Mouse (Mus musculus): ENCODE measurements around the gene Plekha5.

Gene Plekha5

DNA sequence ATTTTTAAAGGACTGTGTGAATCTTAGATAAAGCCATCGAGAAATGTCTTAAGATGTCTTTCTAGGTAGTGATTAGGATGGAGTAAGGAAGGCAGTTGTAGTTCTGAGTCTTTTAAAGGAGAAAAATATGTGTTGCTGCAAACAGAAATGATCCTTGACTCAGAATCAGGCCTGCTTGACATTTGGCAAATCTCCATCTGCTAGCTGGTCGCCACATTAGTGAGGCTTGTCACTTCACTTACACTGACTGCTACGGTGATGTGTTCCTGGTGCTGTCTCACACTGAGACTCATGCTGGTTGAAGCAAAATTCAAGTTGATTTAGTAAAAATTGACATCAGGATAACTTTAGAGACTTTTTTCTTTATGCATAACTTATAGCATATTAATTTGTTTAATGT, 32.0 kb downstream of the Plekha5 start:
- DNase-seq (ENCODE audit: low spot score), result no peak

DNA sequence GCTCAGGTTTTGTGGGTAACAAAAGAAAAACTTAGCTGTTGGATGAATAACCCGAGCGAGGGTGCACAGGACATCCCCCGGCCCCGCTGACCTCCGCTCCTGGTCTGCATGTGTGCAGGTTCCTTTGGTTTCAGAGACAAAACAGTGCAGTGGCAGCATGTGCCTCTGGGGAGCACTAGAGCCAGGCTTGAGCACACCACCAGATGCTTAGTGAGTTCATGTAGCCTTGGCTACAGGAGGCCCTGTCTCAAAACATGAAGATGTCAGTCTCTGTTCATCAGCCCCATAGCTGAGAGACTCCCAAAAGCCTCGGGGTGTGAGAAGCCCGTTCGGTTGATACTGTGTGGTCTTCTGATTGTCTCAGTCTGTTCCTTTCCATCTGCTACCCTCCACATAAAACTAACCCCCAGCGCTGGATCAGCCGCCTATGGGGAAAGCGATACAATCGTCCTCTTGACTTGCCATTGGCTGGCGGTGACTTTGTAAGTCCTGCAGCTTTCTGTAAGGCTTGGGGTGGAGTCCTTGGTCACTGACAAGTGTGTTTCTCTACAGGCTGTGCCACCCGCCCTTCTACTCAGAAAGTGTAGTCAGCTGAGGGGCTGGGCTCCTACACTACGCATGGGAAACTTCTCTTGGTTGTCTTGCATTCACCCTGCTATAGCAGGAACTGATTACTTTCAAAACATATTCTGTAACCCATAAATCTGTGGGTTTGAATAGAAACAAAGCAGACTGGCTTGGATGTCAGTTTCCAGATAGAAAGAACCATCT, 32.7 kb downstream of the Plekha5 start:
- DNase-seq (ENCODE audit: low spot score), result no peak

DNA sequence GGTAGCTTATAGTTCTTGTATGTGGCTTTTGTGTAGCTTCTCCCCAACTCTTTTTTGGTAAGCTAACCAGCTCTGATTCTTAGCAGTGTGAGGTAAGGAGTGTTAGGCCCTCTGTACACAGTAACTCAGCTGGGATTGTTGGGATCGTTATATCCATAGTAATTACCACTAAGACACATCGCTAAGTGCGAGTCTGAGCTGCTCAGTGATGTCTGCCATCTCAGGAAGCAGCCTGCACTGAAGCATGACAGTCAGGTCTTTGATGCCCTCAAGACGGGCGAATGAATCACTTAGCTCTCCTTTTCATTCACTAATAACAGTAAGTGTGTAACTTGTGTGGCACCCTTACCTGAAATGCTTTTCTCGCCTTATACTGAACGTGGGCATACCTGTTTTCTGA, 36.5 kb downstream of the Plekha5 start:
- no peak for DNase-seq (ENCODE audit: low spot score)

DNA sequence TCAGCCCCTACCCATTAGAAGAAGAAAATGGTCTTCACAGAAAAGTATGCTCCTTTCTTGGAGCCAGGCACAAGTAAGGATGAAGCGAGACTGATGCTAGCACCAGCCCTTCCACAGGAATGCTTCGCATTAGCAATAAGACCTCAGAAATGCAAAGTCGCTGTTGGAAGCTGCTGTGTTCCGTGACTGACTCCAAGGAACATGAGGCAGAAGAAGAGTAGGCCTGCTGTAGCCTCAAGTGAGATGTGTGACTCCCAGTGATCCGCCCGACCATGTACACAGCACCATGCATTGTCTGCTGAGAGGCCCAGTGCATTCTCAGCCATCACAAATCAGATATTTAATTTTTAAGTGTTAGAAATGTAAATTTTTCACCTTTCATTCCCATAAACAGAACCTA, 41.0 kb downstream of the Plekha5 start:
- no peak for DNase-seq (ENCODE audit: low spot score)

DNA sequence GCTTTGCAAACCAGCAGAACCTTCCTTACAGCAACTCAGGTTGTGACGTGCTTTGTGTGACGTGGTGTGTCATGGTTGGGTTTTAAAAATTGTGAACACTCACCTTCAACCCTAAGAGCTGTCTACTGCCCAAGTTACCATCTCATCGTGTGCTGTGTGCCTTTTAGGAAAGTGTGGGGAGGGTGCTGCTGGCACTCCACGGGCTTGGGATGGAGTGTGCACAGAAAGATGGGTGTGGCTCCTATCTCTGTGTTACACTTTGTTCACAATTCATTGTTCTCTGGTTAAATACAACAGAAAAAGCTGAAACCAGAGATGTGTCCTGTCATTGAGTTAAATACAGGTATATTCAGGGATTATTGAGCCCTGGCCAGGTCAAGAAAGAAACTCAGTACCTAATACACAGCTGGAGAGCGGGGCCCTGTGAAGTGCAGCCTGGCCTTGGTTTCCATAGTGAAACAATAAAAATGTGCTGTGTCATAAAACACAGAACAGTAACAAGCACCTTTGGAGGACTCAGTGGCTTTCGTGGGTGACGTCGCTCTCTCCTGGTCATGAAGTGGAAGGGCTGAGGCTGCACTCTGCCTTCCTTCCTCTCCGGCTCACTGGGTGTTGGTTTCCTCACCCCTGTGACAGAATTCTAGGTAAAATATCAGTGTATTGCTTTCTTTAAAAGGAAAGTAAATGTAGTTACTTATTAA, 42.2 kb downstream of the Plekha5 start:
- peak; percentile 14 for DNase-seq (ENCODE audit: low spot score)

DNA sequence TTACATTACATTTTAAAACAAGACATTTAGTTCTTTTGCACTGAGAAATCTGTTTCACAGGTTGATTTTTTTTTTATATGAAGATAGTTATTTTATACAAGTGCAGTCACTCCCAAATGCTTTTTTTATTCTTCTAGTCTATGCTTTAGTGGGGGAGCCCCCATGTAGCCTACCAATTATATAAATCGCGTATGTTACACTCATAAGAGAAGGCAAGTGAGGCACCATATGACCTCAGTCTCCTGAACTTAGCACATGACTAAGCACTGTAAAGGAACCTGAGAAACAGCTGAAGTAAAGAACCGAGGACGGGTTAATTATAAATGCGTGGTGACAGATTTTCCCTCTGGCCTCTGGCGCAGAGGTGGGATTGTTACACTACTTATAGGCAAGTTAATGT, 43.0 kb downstream of the Plekha5 start:
- no peak for DNase-seq (ENCODE audit: low spot score)

DNA sequence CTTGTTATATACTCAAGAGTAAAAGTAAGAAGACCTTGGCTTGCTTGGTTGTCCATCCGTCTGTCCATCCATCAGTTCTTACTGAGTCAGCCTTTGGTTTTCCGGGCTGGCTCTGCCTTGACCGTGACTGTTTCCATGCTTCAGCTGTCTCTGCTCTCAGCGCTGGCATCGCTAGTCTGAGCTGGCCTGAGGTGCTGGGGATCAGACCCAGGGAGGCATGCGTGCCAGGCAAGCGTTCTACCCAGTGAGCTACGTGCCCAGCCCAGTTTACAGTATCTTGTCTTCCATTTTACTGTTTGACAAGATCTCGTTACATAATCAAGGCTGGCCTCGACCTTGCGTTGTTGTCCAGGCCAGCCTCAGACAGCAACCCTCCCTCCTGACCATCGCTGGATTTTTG, 44.0 kb downstream of the Plekha5 start:
- no peak for DNase-seq (ENCODE audit: low spot score)

DNA sequence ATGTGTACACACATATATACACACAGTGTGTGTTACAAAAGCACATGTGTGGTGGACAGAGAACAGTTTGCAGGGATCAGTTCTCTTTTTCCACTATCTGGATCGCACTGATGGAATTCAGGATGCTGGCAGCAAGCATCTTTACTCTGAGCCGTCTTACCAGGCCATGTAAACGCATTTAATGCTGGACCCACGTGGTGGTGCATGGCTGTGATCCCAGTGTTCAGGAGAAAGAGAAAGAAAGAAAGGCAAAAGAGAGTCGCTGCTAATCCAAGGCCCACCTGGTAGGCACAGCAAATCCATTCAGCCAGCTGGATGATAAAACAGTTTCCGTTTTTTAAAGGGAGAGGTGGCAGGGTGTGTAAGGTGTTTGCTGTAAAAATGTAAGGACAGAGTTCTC, 45.9 kb downstream of the Plekha5 start:
- no peak for DNase-seq (ENCODE audit: low spot score)

DNA sequence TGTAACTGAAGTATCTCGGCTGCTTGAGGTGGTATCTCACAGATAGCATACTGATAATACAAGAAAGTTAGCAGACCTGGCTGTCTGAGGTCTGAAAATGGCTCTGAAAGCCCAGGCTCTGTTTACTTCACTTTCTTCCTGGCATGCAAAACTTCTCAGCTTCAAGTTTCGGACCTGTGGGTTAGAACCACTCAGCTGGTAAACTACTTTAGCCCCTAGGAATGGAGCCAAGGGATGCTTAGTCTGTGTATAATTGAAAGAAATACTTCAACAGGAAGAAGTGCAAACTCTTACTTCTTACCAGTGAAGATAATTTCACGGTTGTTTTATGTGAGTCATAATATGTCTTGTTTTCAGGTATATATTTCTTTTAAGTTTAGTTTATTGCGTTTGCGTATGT, 47.9 kb downstream of the Plekha5 start:
- no peak for DNase-seq (ENCODE audit: low spot score)

DNA sequence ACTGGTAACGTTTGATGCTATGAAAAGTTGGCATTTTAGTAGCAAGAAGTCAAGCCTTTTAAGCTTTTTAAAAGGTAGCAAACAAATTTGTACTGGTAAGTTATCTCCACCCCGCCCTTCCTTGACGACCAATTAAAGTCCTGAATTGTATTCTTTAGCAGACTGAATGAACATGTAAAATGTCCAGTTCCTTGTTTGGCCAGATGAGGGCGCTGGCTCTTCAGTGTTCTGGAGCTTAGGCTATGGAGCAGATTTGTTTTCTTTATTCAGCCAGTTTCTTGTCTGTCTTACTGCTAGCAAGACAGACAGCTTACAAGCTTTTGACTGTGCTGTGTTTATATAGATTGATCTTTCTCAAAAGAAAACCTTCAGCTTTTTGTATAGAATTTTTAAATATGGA, 48.5 kb downstream of the Plekha5 start:
- DNase-seq (ENCODE audit: low spot score), result peak; percentile 57

DNA sequence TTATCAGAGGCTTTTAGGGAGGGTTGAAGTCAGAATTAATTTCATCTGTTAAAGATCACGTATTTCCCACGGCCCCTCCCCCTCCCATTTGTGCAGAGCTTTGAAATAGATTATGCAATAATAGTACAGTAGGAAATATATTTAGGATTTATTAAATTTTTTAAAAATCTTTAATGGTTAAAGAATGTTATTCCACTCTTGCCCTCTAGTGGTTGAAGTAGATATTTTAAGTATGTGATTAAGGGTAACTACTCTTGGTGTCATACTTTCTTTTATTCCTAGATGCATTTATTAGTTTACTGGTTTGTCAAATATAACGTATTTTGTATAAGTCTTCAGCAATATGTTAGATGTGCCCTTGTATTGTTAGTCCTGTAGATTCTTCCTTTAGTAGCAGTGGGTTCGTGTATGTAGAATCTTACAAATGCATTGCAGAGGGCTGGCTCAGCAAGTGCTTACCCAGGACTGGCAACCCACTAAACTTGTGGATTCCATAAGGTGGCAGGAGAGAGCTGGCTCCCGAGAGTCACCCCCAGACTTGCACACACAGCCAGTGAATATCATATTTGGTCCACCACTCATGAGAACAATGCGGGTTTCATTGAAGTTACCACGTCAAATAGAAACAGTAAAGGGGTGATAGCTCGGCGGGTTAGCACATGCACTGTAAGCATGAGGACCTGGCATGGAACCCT, 51.7 kb downstream of the Plekha5 start:
- peak; percentile 11 for DNase-seq (ENCODE audit: low spot score)

DNA sequence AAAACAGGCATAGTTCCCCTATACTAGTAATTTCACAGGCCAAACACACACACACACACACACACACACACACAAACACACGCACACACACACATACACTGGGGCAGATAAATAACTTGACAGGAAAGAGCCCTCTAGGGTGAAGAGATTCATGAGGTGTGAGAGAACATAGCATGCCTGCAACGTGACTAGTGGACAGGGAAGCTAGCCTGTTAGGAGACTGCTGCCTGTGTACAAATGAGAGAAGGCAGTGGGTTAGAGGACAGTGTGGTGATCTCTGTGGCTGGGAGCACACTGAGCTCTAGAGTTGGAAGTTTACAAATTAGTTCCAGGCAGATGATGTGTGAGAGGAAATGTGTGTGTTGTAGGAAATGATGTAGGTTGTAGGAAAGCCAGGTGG, 53.1 kb downstream of the Plekha5 start:
- DNase-seq (ENCODE audit: low spot score), result no peak

DNA sequence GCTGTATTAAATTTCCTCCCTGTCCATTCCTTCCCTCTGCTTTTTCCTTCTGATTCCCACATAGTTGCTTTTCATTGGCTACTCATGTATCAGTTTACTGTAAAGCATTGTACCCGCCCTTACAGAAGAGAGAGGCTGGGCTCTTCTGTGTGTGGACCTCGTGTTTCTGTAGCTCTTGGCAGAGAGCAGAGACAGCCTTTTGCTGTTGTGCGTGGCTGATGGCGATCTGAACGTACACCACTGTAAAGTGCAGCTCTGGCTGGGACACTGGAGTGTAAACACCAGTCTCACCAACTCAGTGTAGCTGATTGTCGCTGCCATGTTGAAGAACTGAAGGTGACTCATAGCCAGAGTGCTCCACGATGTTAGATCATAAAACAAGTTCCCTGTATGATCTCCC, 54.2 kb downstream of the Plekha5 start:
- DNase-seq (ENCODE audit: low spot score), result no peak

DNA sequence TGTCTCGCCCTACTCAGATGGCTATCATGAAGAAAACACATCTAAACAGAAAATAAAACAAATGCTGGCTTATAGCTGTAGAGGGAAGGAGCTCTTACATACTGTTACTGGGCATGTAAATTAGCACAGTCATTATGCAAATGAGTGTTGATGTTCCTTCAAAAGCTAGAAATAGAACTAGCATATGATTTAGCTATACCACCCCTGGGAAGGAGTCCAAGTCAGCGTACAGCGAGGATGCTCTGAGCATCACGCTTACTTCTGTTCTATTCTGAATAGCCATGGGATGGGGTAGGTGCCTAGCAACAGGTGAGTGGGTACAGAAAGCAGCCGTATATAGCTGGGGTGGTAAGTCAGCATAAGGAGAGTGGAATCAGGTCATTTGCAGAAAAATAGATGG, 55.1 kb downstream of the Plekha5 start:
- DNase-seq (ENCODE audit: low spot score), result no peak

DNA sequence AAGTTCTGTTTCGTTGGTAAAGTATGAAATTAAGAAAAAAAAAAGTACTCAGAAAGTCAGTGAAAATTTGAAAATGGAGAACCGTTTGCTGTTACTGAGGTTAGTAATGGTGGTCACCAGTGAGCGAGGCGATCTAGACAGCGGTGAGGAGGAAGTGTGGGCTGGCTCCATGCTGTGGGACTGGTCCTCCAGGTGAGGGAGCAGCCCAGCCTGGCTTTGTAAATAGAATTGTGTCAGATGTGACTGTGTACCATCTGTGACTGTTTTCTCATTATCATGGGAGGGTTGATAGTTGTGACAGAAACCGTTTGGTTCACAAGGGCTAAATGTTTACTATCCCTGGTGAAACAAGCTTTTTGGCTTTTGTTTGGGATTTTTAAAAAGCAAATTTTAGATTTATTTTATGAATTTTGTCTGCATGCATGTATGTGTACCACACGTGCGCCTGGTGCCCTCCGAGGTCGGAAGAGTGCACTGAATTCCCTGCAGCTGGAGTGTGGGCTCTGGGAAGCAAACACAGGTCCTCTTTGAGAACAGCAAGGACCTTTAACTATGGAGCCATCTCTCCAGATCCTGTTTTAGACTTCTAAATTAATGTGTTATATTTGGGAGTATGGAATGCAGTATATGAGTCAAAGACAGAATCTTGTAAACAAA, 56.7 kb downstream of the Plekha5 start:
- DNase-seq (ENCODE audit: low spot score), result no peak

DNA sequence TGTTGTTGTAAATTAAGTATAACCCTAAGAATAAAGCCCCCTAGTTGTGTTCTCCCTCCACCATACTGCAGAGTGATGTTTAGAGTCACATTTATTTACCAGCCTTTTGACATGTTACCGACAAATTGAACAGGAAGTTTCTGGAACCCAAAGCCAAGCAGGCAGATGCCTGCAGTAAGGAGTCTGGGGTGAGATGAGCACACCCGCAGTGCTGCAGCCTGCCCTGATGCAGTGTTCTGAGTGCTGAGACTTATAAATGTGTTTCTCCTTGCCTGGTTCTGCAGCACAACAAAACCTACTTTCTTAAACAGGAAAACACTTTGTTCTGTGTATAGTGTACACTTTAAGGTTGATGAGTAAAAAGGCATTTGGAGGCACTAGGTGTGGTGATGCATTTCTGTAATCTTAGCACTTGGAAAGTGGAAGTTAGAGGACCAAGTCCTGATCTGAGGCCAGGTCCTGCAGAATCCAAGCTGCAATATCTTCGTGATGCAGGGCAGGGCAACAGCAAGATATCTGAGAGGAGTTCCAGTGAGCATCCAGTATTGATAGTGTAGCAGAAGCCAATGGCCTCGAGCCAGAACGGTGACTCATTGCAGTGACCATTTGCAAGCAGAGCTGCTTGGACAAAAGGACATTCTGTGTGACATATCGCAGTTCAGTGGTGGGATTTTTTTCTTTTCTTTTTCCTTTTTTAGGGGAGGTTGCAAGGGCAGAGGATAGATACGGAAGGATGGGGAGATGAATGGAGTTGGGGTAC, 58.0 kb downstream of the Plekha5 start:
- peak; percentile 25 for DNase-seq (ENCODE audit: low spot score)

DNA sequence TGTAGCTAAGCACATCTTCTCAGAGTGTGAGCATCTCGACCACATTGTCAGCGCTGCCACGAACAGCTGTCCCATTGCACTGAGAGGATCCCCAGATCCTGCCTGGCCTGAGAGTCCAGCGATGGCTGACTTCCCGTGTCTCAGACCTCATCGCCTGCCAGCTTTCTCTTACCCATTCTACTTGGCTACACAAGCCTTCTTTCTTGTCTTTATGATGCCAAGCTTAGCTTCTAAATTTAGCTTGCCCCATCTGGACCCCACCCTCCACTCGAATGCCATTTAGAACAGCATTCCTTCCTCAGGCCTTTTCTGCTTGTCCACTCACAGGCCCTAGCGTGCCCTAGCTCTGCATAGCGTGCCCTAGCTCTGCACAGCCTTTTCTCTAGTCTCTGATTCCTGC, 60.3 kb downstream of the Plekha5 start:
- no peak for DNase-seq (ENCODE audit: low spot score)

DNA sequence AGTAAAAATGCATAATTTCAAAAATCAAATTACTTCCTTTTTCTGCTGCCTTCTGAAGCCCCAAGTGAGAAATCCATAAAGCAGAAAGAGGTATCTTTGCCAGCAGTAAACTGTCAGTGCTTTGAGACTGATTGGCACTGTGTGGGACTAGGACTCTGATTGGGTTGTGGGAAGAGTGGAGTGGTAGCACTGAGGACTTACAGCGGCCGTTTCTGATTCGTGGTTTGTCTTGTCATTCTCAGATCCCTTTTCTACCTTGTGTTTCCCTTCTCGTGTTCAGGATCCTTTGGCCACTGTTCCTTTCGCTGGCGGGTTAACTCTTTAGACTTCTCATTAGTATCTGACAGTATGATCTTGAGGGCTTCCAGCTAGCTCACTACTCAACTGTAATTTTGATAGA, 61.8 kb downstream of the Plekha5 start:
- no peak for DNase-seq (ENCODE audit: low spot score)

DNA sequence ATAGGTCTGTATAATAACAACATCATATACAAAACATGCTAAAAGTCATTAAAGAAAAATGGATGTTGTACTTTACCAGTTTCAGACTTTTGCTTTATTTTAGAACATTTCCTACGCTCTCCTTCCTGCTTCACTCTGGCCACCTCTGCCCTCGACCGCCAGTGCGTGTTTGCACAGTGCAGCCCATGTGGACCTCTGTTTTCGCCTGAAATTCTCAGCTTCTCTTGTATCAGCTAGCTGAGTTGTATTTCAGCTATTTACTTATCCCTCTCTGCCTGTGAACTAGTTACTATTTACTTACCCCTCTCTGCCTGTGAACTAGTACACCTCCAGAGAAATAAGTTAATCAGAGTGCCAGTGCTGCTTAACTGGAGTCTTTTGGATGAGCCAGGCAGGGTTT, 62.8 kb downstream of the Plekha5 start:
- DNase-seq (ENCODE audit: low spot score), result no peak

DNA sequence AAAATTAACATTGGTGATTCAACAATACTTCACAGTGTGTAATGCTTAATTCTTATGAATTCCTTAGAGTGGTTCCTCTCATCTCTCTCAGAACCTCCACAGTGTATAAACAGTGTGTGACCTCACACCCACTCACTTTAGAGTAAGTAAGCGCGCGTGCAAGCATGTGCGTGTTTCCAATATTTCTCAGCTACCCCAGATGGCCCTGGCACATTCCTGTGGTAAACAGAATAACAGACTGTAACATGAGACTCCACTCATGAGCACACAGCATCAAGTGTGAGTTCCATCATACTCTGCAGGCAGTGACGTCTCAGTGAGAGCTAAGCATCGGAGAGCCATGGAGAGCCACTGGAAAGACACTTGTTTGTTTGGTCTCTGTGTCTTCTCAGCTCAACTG, 63.6 kb downstream of the Plekha5 start:
- no peak for DNase-seq (ENCODE audit: low spot score)

DNA sequence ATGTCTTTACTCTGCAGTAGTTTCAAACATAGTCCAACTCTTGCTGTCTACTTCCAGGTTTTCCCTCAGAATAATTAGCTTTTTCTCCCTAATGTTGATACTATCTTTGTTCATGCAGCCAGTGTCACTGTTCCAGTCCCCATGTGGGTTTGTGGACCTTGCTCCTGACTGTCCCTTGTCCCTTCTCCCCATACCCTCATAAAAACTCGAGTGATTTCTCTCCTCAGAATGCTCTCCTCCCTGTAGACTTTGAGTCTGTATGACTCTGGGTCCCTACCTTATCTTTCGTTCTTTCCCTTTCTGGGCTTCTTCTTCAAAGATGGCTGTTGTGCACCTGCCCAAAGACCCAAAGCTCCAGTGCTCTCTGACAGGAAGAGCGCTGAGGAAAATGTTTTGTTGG, 64.8 kb downstream of the Plekha5 start:
- no peak for DNase-seq (ENCODE audit: low spot score)

DNA sequence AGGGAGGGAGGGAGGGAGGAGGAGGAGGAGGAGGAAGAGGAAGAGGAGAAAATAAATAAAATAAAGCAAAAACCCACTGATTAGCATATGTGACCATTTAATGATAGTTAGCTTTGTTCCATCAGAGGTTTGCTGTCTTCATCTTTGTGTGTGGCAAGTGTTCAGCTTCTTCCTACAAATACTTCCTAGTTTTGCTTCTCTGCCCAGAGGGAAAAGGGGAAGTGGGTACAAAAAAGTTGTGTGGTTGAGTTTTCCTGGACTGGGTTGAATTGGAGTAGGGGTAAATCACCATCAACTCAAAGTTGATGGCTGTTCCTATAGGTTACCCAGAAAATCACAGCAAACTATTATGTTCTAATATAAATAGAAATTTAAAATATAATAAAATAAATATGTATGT, 65.7 kb downstream of the Plekha5 start:
- DNase-seq (ENCODE audit: low spot score), result no peak

All from embryo, embryonic 10 days (tissue).